In the genomic region with DNA sequence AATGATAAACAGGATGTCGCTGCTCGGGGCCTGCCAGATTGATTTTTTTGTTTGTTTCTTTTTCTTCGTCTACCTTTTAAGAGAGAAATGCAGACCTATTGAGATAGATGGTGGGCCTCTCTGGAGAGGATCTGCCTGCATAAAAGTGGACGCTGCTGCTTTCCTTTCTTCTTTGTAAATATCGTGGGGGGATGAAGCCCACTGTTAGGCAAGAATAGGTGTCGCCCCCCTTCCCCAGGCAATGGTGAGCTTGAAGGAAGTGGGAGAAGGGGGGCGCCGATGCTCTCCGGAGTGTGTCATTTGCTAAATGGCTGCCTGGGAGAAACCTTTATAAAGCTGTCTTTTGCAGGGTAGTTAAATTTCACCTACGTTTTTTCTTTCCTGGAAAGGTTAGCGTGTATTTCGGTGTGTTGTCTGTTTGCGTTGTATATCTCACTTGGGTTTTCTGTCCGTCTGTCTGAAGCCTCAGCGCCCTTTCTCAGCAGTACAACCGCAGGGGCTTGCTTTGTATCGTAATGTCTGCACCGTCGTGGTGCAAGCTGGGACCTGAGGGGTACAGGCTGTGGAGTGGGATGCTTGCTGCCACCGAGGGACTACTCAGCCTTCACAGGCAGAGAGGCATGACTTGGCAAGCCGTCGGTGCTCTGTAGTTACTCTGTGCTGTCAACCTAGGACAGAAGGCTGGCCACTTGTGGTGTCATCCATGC, we compare ENCODE assay signal across 8 mouse cellular contexts. TPM values are rescaled to one million over a fixed set of nuclear protein-coding genes. Genes with fewer than 3 reads are reported as not detected.
DNase-seq lines count a peak whose midpoint lies in the region; ATAC-seq and TF ChIP-seq lines count a peak whose summit lies in the region.

No protein-coding gene starts in this region.

- no peaks in the 10 kb centered on the region for H3K36me3 ChIP-seq in heart, embryonic 15.5 days
- no peaks in the 10 kb centered on the region for H3K36me3 ChIP-seq in limb, embryonic 12.5 days
- no peaks in the 10 kb centered on the region for H3K36me3 ChIP-seq in midbrain, postnatal 0 days (ENCODE audit: insufficient read depth, low read length)

- TF ChIP-seq CTCF in midbrain, postnatal 0 days (IDR thresholded peaks at IDR 0.05), result peak; percentile 25; the same call in 1 of the 2 replicates

- peak; percentile 59 for DNase-seq in adrenal gland, postnatal 10 days
- DNase-seq in adrenal gland, adult 18-20 months (ENCODE audit: low spot score in 2 of 2), result no peak
- peak; percentile 57 for DNase-seq in 3T3-L1 (ENCODE audit: low read depth, low spot score)
- DNase-seq in cerebellum, postnatal 10 days, result peak; percentile 64 to 73
- DNase-seq in midbrain, postnatal 0 days (ENCODE audit: low spot score), result peak; percentile 75
- no peak for DNase-seq in layer of hippocampus, adult 11-12 months (ENCODE audit: low spot score)

- H3K27ac ChIP-seq in heart, embryonic 15.5 days, result peak overlapping the region; percentile 98
- H3K27ac ChIP-seq in limb, embryonic 12.5 days, result peak overlapping the region; percentile 99
- H3K27ac ChIP-seq in midbrain, postnatal 0 days (ENCODE audit: low read depth, low read length), result peak overlapping the region; percentile 99

- H3K4me1 ChIP-seq in heart, embryonic 15.5 days (replicated peaks), result peaks cover 56% of the 10 kb centered on the region
- peaks cover 57% of the 10 kb centered on the region for H3K4me1 ChIP-seq in limb, embryonic 12.5 days (replicated peaks)
- peaks cover 22% of the 10 kb centered on the region for H3K4me1 ChIP-seq in midbrain, postnatal 0 days (ENCODE audit: insufficient read depth, low read length)

- under 1% methylated on average over 22 of the region's 22 CpGs for WGBS in heart, embryonic 15.5 days
- under 1% methylated on average over 22 of the region's 22 CpGs for WGBS in limb, embryonic 12.5 days
- 0% methylated on average over 21 of the region's 22 CpGs for WGBS in midbrain, postnatal 0 days

- H3K4me2 ChIP-seq in heart, embryonic 15.5 days, result peak overlapping the region; percentile 80
- peak overlapping the region; percentile 97 for H3K4me2 ChIP-seq in limb, embryonic 12.5 days
- H3K4me2 ChIP-seq in midbrain, postnatal 0 days (ENCODE audit: low read depth, low read length, poor library complexity, severe bottlenecking), result peak overlapping the region; percentile 92

- no peak for ATAC-seq in heart, embryonic 15.5 days (replicated peaks; ENCODE audit: insufficient number of reproducible peaks, insufficient read depth, low FRiP score, low read depth)
- 0 out of 2 replicates have a peak, but pooled peaks have one; percentile 6 for ATAC-seq in limb, embryonic 12.5 days (ENCODE audit: insufficient number of reproducible peaks, insufficient read depth, low FRiP score, low TSS enrichment, low read depth)
- peak; percentile 47; the same call in 1 of the 2 replicates for ATAC-seq in midbrain, postnatal 0 days (ENCODE audit: low FRiP score)

- no peaks in the 10 kb centered on the region for H3K9me3 ChIP-seq in heart, embryonic 15.5 days (replicated peaks)
- no peaks in the 10 kb centered on the region for H3K9me3 ChIP-seq in limb, embryonic 12.5 days
- no peaks in the 10 kb centered on the region for H3K9me3 ChIP-seq in midbrain, postnatal 0 days (ENCODE audit: low read length)

- H3K4me3 ChIP-seq in heart, embryonic 15.5 days, result peak overlapping the region; percentile 92
- peak overlapping the region; percentile 96 for H3K4me3 ChIP-seq in limb, embryonic 12.5 days (replicated peaks)
- peak overlapping the region; percentile 77 for H3K4me3 ChIP-seq in midbrain, postnatal 0 days (ENCODE audit: low read depth, low read length)

- H3K27me3 ChIP-seq in heart, embryonic 15.5 days, result no peaks in the 10 kb centered on the region
- H3K27me3 ChIP-seq in limb, embryonic 12.5 days, result no peaks in the 10 kb centered on the region
- H3K27me3 ChIP-seq in midbrain, postnatal 0 days (ENCODE audit: insufficient read depth, low read length), result no peaks in the 10 kb centered on the region

- H3K9ac ChIP-seq in heart, embryonic 15.5 days, result peak overlapping the region; percentile 98
- H3K9ac ChIP-seq in limb, embryonic 12.5 days (replicated peaks), result peak overlapping the region; percentile 100
- peak overlapping the region; percentile 97 for H3K9ac ChIP-seq in midbrain, postnatal 0 days (replicated peaks; ENCODE audit: low read length, poor library complexity, severe bottlenecking)

RNA-seq across cellular contexts. Expression of gene Prrc2b, which starts 0.9 kb away (rescaled TPM):
- 100 to 1,000 TPM in 1 of 2 experiments, 10 to 100 TPM in 1; 83.4 to 102 TPM for total RNA-seq in adrenal gland, postnatal 10 days (2021)
- 100 to 1,000 TPM in 1 of 2 experiments, 10 to 100 TPM in 1; 94.4 to 102 TPM for total RNA-seq in adrenal gland, adult 18-20 months (2021)
- 21.0 and 34.8 TPM in 2 replicates for polyA plus RNA-seq in heart, embryonic 15.5 days (2015; fragmentation: Nextera tagmentation; extraction: Ambion mirVana)
- polyA plus RNA-seq in limb, embryonic 12.5 days (2016; fragmentation: Nextera tagmentation; extraction: Ambion mirVana), result 69.2 and 89.9 TPM in 2 replicates
- total RNA-seq in midbrain, postnatal 0 days (2014; rRNA removed), result 164 and 215 TPM in 2 replicates
- 51.5 and 65.9 TPM in 2 replicates for polyA plus RNA-seq in midbrain, postnatal 0 days (2015; fragmentation: Nextera tagmentation; extraction: Ambion mirVana)

RNA-seq across cellular contexts. Expression of gene Plpp7, which starts 56.5 kb away (rescaled TPM):
- total RNA-seq in adrenal gland, postnatal 10 days (2021), result 1 to 10 TPM; 3.9 to 8.6 TPM
- 1 to 10 TPM; 5.4 to 6.6 TPM for total RNA-seq in adrenal gland, adult 18-20 months (2021)
- polyA plus RNA-seq in heart, embryonic 15.5 days (2015; fragmentation: Nextera tagmentation; extraction: Ambion mirVana), result 15.9 and 16.1 TPM in 2 replicates
- polyA plus RNA-seq in limb, embryonic 12.5 days (2016; fragmentation: Nextera tagmentation; extraction: Ambion mirVana), result 5.0 and 5.7 TPM in 2 replicates
- total RNA-seq in midbrain, postnatal 0 days (2014; rRNA removed), result 31.2 and 47.0 TPM in 2 replicates
- polyA plus RNA-seq in midbrain, postnatal 0 days (2015; fragmentation: Nextera tagmentation; extraction: Ambion mirVana), result 24.9 and 29.0 TPM in 2 replicates

Comparison
In these comparisons a context has a peak if more than half of its experiments do, and no peak if none do; other contexts are left out.
1. DNase-seq: peak in adrenal gland, postnatal 10 days (single experiment), 3T3-L1 (single experiment), cerebellum, postnatal 10 days (2 of 2) and midbrain, postnatal 0 days (single experiment); none in adrenal gland, adult 18-20 months (0 of 2) and layer of hippocampus, adult 11-12 months (single experiment).
2. Peak in every context shown above with its lines, with median percentiles within 50 percentile points of each other: H3K27ac ChIP-seq, H3K4me2 ChIP-seq, H3K4me3 ChIP-seq and H3K9ac ChIP-seq.